Mouse (Mus musculus) heart, postnatal 0 days (tissue): ENCODE results near the gene Prkca.

Experiments used
- CTCF ChIP-seq: IDR thresholded peaks from 2 replicates; pipeline ENCODE4 v1.5.1; 2016; ENCODE audit warnings: antibody characterized with exemption, control low read depth, low read depth
- EP300 ChIP-seq: IDR thresholded peaks from 2 replicates; pipeline ENCODE4 v1.6.1; 2016; ENCODE audit warnings: antibody characterized with exemption, low read depth

DNA sequence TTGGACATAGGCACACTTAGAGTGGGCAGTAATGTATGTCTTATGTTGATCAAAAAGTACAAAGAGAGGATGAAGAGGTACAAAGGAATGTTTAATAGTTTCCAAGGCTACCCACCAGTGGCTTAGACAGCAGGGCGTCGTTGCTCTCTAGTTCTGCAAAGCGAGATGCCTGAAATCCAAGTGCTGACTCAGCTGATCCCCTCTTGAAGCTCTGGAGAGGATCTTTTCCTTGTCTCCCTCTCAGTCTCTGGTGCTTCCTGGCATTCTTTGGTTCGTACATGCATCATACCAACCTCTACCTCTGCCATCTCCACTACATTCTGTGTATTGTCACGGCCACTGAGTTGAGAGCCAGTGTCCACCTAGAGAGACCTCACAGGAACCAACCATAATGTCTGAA, 123.1 kb downstream of the Prkca start:
- no peak for TF ChIP-seq CTCF
- TF ChIP-seq EP300: no peak
